Mouse (Mus musculus) intestine, embryonic 16.5 days (tissue): Measurements from ENCODE around the gene Ppp2r3c. TPM values are rescaled to one million over a fixed set of nuclear protein-coding genes. Genes with fewer than 3 reads are reported as not detected.
"Not testable (repeated sequence)": the region's sequence is repeated elsewhere in the genome, so short reads cannot be mapped to it uniquely, and the experiment has no call there.

Experiments
- ATAC-seq: fragments of 200-750 bp; cut with Nextera tagmentation; 2 replicates; pipeline ENCODE4 v1.8.0; 2017; ENCODE audit warnings: moderate TSS enrichment, moderate library complexity
- H3K27ac ChIP-seq: fragments of 300-500 bp; sonication (generic); 2 replicates; pipeline ENCODE4 v1.5.1; 2014; ENCODE audit warnings: mild to moderate bottlenecking, low read length
- H3K27me3 ChIP-seq: fragments of 300-500 bp; sonication (generic); replicated peaks from 2 replicates; pipeline ENCODE4 v1.6.1; 2014; ENCODE audit warnings: low read length, control low read depth, mixed read lengths; ENCODE audit not compliant: control insufficient read depth, insufficient read depth
- H3K36me3 ChIP-seq: fragments of 300-500 bp; sonication (generic); 2 replicates; pipeline ENCODE4 v1.6.1; 2014; ENCODE audit warnings: low read length, control low read depth; ENCODE audit not compliant: control insufficient read depth, insufficient read depth
- H3K4me1 ChIP-seq: fragments of 300-500 bp; sonication (generic); 2 replicates; pipeline ENCODE4 v1.6.1; 2014; ENCODE audit warnings: low read length, control low read depth, mixed read lengths; ENCODE audit not compliant: control insufficient read depth, insufficient read depth
- H3K4me2 ChIP-seq: fragments of 300-500 bp; sonication (generic); 2 replicates; pipeline ENCODE4 v1.6.1; 2014; ENCODE audit warnings: low read depth, low read length, control low read depth
- H3K4me3 ChIP-seq: fragments of 300-500 bp; sonication (generic); 2 replicates; pipeline ENCODE4 v1.5.1; 2014; ENCODE audit warnings: mild to moderate bottlenecking, low read length
- H3K9ac ChIP-seq: fragments of 300-500 bp; sonication (generic); 2 replicates; pipeline ENCODE4 v1.6.1; 2014; ENCODE audit warnings: low read depth, low read length
- H3K9me3 ChIP-seq: fragments of 300-500 bp; sonication (generic); 2 replicates; pipeline ENCODE4 v1.6.1; 2016; ENCODE audit warnings: low read length, control low read depth; ENCODE audit not compliant: control insufficient read depth
- WGBS: fragments of 180-500 bp; shearing (Covaris S2); extraction: QIAGEN DNeasy Blood & Tissue Kit; methylation state at CpG from one replicate; pipeline ENCODE4 v1.1.7; 2014; 5-methylcytosine and 5-hydroxymethylcytosine counted together
- polyA plus RNA-seq: library from polyadenylated mRNA; unstranded; fragments of >200 nt; fragmentation: Nextera tagmentation; extraction: Ambion mirVana; gene quantifications from 2 replicates; pipeline ENCODE4 v1.2.1, GENCODE M21; 2015

The Ppp2r3c gene
- polyA plus RNA-seq, 1 experiment from 2014 or later, result 9.6 TPM

DNA sequence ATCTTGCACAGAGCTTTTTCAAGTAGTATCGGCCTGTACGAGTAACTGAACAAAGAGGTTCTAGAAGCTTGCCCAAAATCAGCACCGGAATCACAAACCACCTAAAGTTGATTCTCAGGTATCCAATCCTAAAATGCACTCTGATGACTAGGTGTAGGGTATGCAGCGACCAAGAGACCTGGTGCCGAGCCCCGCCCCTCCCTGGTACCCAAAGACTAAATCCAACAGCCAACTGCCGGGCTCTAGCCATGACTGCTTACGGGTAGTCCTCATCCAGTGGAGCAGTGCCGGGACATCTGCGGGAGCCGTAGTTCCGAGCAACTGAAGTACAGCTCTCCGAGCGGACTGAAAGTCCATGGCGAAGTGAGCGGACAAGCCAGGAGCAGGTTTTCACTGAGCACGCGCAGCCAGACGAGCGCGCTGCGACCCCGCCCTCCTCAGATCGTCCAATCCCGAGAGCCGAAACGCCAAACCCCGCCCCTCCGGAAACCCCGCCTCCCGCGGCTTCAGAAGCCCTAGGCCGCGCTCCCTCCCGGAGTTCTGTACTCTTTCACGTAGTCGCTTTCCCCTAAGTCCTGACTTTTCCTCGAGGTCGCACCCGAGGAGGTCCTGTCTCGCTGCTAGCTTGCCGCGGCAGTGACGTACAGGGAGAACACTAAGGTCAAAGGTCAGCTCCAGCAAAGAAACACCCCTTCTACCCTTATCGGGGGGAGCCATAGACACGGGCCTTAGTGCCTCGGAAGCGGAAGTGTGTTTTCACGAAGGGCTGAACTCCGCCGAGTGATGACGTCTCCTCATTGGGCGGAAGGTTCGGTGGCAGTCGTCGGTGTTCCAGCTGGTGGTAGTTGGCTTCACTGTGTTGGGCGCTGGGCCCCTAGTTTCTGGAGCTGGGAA, 72.9 kb downstream of the Ppp2r3c start, which contains the start of gene Srp54c:
Gene Srp54c (plus strand): TSS at position 543 of the 894 bp plus-strand sequence.
- WGBS, result no CpG with 5 or more reads among the region's 57 CpGs
- H3K4me2 ChIP-seq, result not testable (repeated sequence)

More for the DNA sequence above, 72.9 kb downstream of the Ppp2r3c start, which contains the start of gene Srp54c:
- not testable (repeated sequence) for H3K36me3 ChIP-seq, H3K9me3 ChIP-seq, H3K4me1 ChIP-seq, H3K27me3 ChIP-seq, H3K27ac ChIP-seq
- peak; percentile 99 for ATAC-seq
- Histone ChIP-seq H3K4me3 (peak within 1 kb of the TSS; percentile 36), H3K9ac (peak within 1 kb of the TSS; percentile 51; the same call in 1 of the 2 replicates)

Other genes starting within 250 kb of the Ppp2r3c start
- 29.1 and 31.2 TPM in 2 replicates for gene 2700097O09Rik, start 222.9 kb downstream of the Ppp2r3c start, polyA plus RNA-seq
- gene Srp54a, start 222.7 kb downstream of the Ppp2r3c start, polyA plus RNA-seq, result 157 and 165 TPM in 2 replicates
- gene Fam177a, start 178.5 kb downstream of the Ppp2r3c start, polyA plus RNA-seq, result 17.8 and 22.3 TPM in 2 replicates
- gene Srp54b, start 147.9 kb downstream of the Ppp2r3c start, polyA plus RNA-seq, result 47.4 and 48.0 TPM in 2 replicates
- 4.7 TPM in 1 of 2 replicates, not detected in the other for gene 1700047I17Rik2, start 103.4 kb downstream of the Ppp2r3c start, polyA plus RNA-seq
- 66.9 and 67.1 TPM in 2 replicates for gene Srp54c, start 72.8 kb downstream of the Ppp2r3c start, polyA plus RNA-seq
- gene 1110008L16Rik, start 3.4 kb downstream of the Ppp2r3c start, polyA plus RNA-seq, result 16.7 and 18.5 TPM in 2 replicates
- 375 and 407 TPM in 2 replicates for gene Psma6, start 81.2 kb upstream of the Ppp2r3c start, polyA plus RNA-seq
- 75.5 and 83.8 TPM in 2 replicates for gene Nfkbia, start 189.6 kb upstream of the Ppp2r3c start, polyA plus RNA-seq